Mouse (Mus musculus): Measurements from ENCODE around the gene Uts2r. TPM values are rescaled to one million over a fixed set of nuclear protein-coding genes. Genes with fewer than 3 reads are reported as not detected.

Uts2r gene
- total RNA-seq, 2 experiments from 2014 or later, result 3.6 to 5.1 TPM

- DNase-seq (ENCODE audit: low spot score in 2 of 2), result no peak
Measured at GRCm38 (mm10) chr11:121160636-121161346, 720 bp downstream of the Uts2r start.

GRCm38 (mm10) chr11:121163751-121164150 is 3.7 kb downstream of the Uts2r start:
- DNase-seq (ENCODE audit: low spot score in 2 of 2), result no peak

- peak in 1 of 2 experiments; percentile 27 for DNase-seq (ENCODE audit: low spot score in 2 of 2)
Measured at GRCm38 (mm10) chr11:121173203-121173602, 13.1 kb downstream of the Uts2r start.

- no peak for DNase-seq (ENCODE audit: low spot score in 2 of 2)
Measured at GRCm38 (mm10) chr11:121174234-121174633, 14.2 kb downstream of the Uts2r start.

GRCm38 (mm10) chr11:121176285-121177270 is 16.5 kb downstream of the Uts2r start:
- DNase-seq (ENCODE audit: low spot score in 2 of 2), result peak in 1 of 2 experiments; percentile 53

GRCm38 (mm10) chr11:121189681-121190080 is 29.6 kb downstream of the Uts2r start:
- no peak for DNase-seq (ENCODE audit: low spot score in 2 of 2)

- DNase-seq (ENCODE audit: low spot score in 2 of 2), result no peak
Measured at GRCm38 (mm10) chr11:121192742-121193141, 32.7 kb downstream of the Uts2r start.

GRCm38 (mm10) chr11:121193415-121193814 is 33.3 kb downstream of the Uts2r start:
- DNase-seq (ENCODE audit: low spot score in 2 of 2), result no peak

- no peak for DNase-seq (ENCODE audit: low spot score in 2 of 2)
Measured at GRCm38 (mm10) chr11:121198622-121199021, 38.6 kb downstream of the Uts2r start.

- no peak for DNase-seq (ENCODE audit: low spot score in 2 of 2)
Measured at GRCm38 (mm10) chr11:121199851-121200250, 39.8 kb downstream of the Uts2r start.

- DNase-seq (ENCODE audit: low spot score in 2 of 2), result no peak
Measured at GRCm38 (mm10) chr11:121200781-121201180, 40.7 kb downstream of the Uts2r start.

GRCm38 (mm10) chr11:121201436-121202198 is 41.5 kb downstream of the Uts2r start:
- peak in 1 of 2 experiments; percentile 30 for DNase-seq (ENCODE audit: low spot score in 2 of 2)

- no peak for DNase-seq (ENCODE audit: low spot score in 2 of 2)
Measured at GRCm38 (mm10) chr11:121203859-121204160, 43.7 kb downstream of the Uts2r start.

- peak; percentile 86 to 95 for DNase-seq (ENCODE audit: low spot score in 2 of 2)
Measured at GRCm38 (mm10) chr11:121204161-121205006, 44.3 kb downstream of the Uts2r start, which contains the start of the genes Hexdc and Ogfod3. Hexdc (plus strand) TSS chr11:121204433. Ogfod3 (minus strand) TSS chr11:121204711.

Other genes with a start within 250 kb of the Uts2r start
- 1 to 10 TPM; 6.2 TPM for gene Ccdc57, start 227.4 kb upstream of the Uts2r start, total RNA-seq (2021)
- 100 to 1,000 TPM; 151 to 160 TPM for gene Slc16a3, start 211.8 kb upstream of the Uts2r start, total RNA-seq (2021)
- gene Csnk1d, start 168.9 kb upstream of the Uts2r start, total RNA-seq (2021), result 100 to 1,000 TPM in 1 of 2 experiments, 10 to 100 TPM in 1; 85.4 to 111 TPM
- not detected for gene Cd7, start 120.9 kb upstream of the Uts2r start, total RNA-seq (2021)
- not detected for gene Sectm1b, start 96.7 kb upstream of the Uts2r start, total RNA-seq (2021)
- not detected for gene Sectm1a, start 79.1 kb upstream of the Uts2r start, total RNA-seq (2021)
- gene Tex19.2, start 41.6 kb upstream of the Uts2r start, total RNA-seq (2021), result not detected
- gene Tex19.1, start 14.1 kb upstream of the Uts2r start, total RNA-seq (2021), result under 1 TPM in 1 of 2 experiments, not detected in 1; 0.15 TPM
- 10 to 100 TPM; 14.4 to 14.8 TPM for gene Hexdc, start 44.2 kb downstream of the Uts2r start, total RNA-seq (2021)
- 10 to 100 TPM; 14.6 to 14.7 TPM for gene Ogfod3, start 44.4 kb downstream of the Uts2r start, total RNA-seq (2021)
- 10 to 100 TPM; 14.2 to 15.5 TPM for gene Cybc1, start 69.1 kb downstream of the Uts2r start, total RNA-seq (2021)
- 10 to 100 TPM; 36.7 to 38.8 TPM for gene Narf, start 77.0 kb downstream of the Uts2r start, total RNA-seq (2021)
- gene Foxk2, start 99.7 kb downstream of the Uts2r start, total RNA-seq (2021), result 10 to 100 TPM; 36.4 to 37.5 TPM
- gene Wdr45b, start 194.2 kb downstream of the Uts2r start, total RNA-seq (2021), result 10 to 100 TPM; 60.8 to 61.9 TPM
- gene Rab40b, start 228.0 kb downstream of the Uts2r start, total RNA-seq (2021), result 10 to 100 TPM; 52.7 to 53.0 TPM

Measured in gastrocnemius, postnatal 4 days (tissue).